Mouse (Mus musculus): ENCODE results near the gene Irgc1. TPM values are rescaled to one million over a fixed set of nuclear protein-coding genes. Genes with fewer than 3 reads are reported as not detected.

Gene Irgc1
- total RNA-seq, 2 experiments from 2014 or later: not detected

- ATAC-seq (replicated peaks; ENCODE audit: low FRiP score, poor library complexity, severe bottlenecking): no peak
These were observed 69.2 kb downstream of the Irgc1 start for GRCm38 (mm10) chr7:24382730-24383372.

Other genes with a start within 250 kb of the Irgc1 start
- gene Zfp111, start 240.9 kb downstream of the Irgc1 start, total RNA-seq (2015; ENCODE audit: low replicate concordance): 0.72 and 4.2 TPM in 2 replicates
- gene Zfp111, start 240.9 kb downstream of the Irgc1 start, total RNA-seq (2017; ENCODE audit: low replicate concordance): 0.51 and 1.1 TPM in 2 replicates
- gene Zfp109, start 214.7 kb downstream of the Irgc1 start, total RNA-seq (2015; ENCODE audit: low replicate concordance): 1.3 TPM in 1 of 2 replicates, not detected in the other
- 1.3 TPM in 1 of 2 replicates, not detected in the other for gene Zfp109, start 214.7 kb downstream of the Irgc1 start, total RNA-seq (2017; ENCODE audit: low replicate concordance)
- gene Zfp108, start 197.5 kb downstream of the Irgc1 start, total RNA-seq (2015; ENCODE audit: low replicate concordance): not detected in 2 replicates
- gene Zfp108, start 197.5 kb downstream of the Irgc1 start, total RNA-seq (2017; ENCODE audit: low replicate concordance): not detected in 2 replicates
- not detected in 2 replicates for gene Zfp93, start 181.9 kb downstream of the Irgc1 start, total RNA-seq (2015; ENCODE audit: low replicate concordance)
- 0.39 and 0.83 TPM in 2 replicates for gene Zfp93, start 181.9 kb downstream of the Irgc1 start, total RNA-seq (2017; ENCODE audit: low replicate concordance)
- gene Zfp61, start 151.1 kb downstream of the Irgc1 start, total RNA-seq (2015; ENCODE audit: low replicate concordance): 1.1 and 2.5 TPM in 2 replicates
- 1.8 TPM in 1 of 2 replicates, not detected in the other for gene Zfp61, start 151.1 kb downstream of the Irgc1 start, total RNA-seq (2017; ENCODE audit: low replicate concordance)
- 0.72 TPM in 1 of 2 replicates, not detected in the other for gene Zfp94, start 135.6 kb downstream of the Irgc1 start, total RNA-seq (2015; ENCODE audit: low replicate concordance)
- gene Zfp94, start 135.6 kb downstream of the Irgc1 start, total RNA-seq (2017; ENCODE audit: low replicate concordance): 0.39 TPM in 1 of 2 replicates, not detected in the other
- gene Tescl, start 118.4 kb downstream of the Irgc1 start, total RNA-seq (2015; ENCODE audit: low replicate concordance): not detected in 2 replicates
- not detected in 2 replicates for gene Tescl, start 118.4 kb downstream of the Irgc1 start, total RNA-seq (2017; ENCODE audit: low replicate concordance)
- gene Lypd5, start 103.1 kb downstream of the Irgc1 start, total RNA-seq (2015; ENCODE audit: low replicate concordance): not detected in 2 replicates
- gene Lypd5, start 103.1 kb downstream of the Irgc1 start, total RNA-seq (2017; ENCODE audit: low replicate concordance): not detected in 2 replicates
- gene Kcnn4, start 82.0 kb downstream of the Irgc1 start, total RNA-seq (2015; ENCODE audit: low replicate concordance): 237 and 287 TPM in 2 replicates
- gene Kcnn4, start 82.0 kb downstream of the Irgc1 start, total RNA-seq (2017; ENCODE audit: low replicate concordance): 417 and 443 TPM in 2 replicates
- 33.9 and 52.0 TPM in 2 replicates for gene Smg9, start 52.7 kb downstream of the Irgc1 start, total RNA-seq (2015; ENCODE audit: low replicate concordance)
- gene Smg9, start 52.7 kb downstream of the Irgc1 start, total RNA-seq (2017; ENCODE audit: low replicate concordance): 25.2 and 42.7 TPM in 2 replicates
- gene Plaur, start 10.2 kb upstream of the Irgc1 start, total RNA-seq (2015; ENCODE audit: low replicate concordance): 2.9 and 6.1 TPM in 2 replicates
- 1.1 and 7.2 TPM in 2 replicates for gene Plaur, start 10.2 kb upstream of the Irgc1 start, total RNA-seq (2017; ENCODE audit: low replicate concordance)
- gene Cadm4, start 29.7 kb upstream of the Irgc1 start, total RNA-seq (2015; ENCODE audit: low replicate concordance): not detected in 2 replicates
- gene Cadm4, start 29.7 kb upstream of the Irgc1 start, total RNA-seq (2017; ENCODE audit: low replicate concordance): not detected in 2 replicates
- 0.84 TPM in 1 of 2 replicates, not detected in the other for gene Zfp428, start 54.7 kb upstream of the Irgc1 start, total RNA-seq (2015; ENCODE audit: low replicate concordance)
- 2.0 TPM in 1 of 2 replicates, not detected in the other for gene Zfp428, start 54.7 kb upstream of the Irgc1 start, total RNA-seq (2017; ENCODE audit: low replicate concordance)
- gene AC161166.1, start 60.2 kb upstream of the Irgc1 start, total RNA-seq (2015; ENCODE audit: low replicate concordance): not detected in 2 replicates
- gene AC161166.1, start 60.2 kb upstream of the Irgc1 start, total RNA-seq (2017; ENCODE audit: low replicate concordance): not detected in 2 replicates
- gene Irgq, start 78.4 kb upstream of the Irgc1 start, total RNA-seq (2015; ENCODE audit: low replicate concordance): 1.1 and 1.3 TPM in 2 replicates
- 0.90 and 2.8 TPM in 2 replicates for gene Irgq, start 78.4 kb upstream of the Irgc1 start, total RNA-seq (2017; ENCODE audit: low replicate concordance)
- not detected in 2 replicates for gene Pinlyp, start 93.8 kb upstream of the Irgc1 start, total RNA-seq (2015; ENCODE audit: low replicate concordance)
- not detected in 2 replicates for gene Pinlyp, start 93.8 kb upstream of the Irgc1 start, total RNA-seq (2017; ENCODE audit: low replicate concordance)
- gene Xrcc1, start 94.0 kb upstream of the Irgc1 start, total RNA-seq (2015; ENCODE audit: low replicate concordance): 37.1 and 39.4 TPM in 2 replicates
- gene Xrcc1, start 94.0 kb upstream of the Irgc1 start, total RNA-seq (2017; ENCODE audit: low replicate concordance): 36.7 and 62.5 TPM in 2 replicates
- 11.2 and 11.3 TPM in 2 replicates for gene Ethe1, start 135.2 kb upstream of the Irgc1 start, total RNA-seq (2015; ENCODE audit: low replicate concordance)
- 6.8 and 9.2 TPM in 2 replicates for gene Ethe1, start 135.2 kb upstream of the Irgc1 start, total RNA-seq (2017; ENCODE audit: low replicate concordance)
- gene Zfp575, start 135.3 kb upstream of the Irgc1 start, total RNA-seq (2015; ENCODE audit: low replicate concordance): not detected in 2 replicates
- 0.26 TPM in 1 of 2 replicates, not detected in the other for gene Zfp575, start 135.3 kb upstream of the Irgc1 start, total RNA-seq (2017; ENCODE audit: low replicate concordance)
- not detected in 2 replicates for gene Phldb3, start 158.5 kb upstream of the Irgc1 start, total RNA-seq (2015; ENCODE audit: low replicate concordance)
- gene Phldb3, start 158.5 kb upstream of the Irgc1 start, total RNA-seq (2017; ENCODE audit: low replicate concordance): 0.64 and 7.0 TPM in 2 replicates
- not detected in 2 replicates for gene Lypd3, start 184.3 kb upstream of the Irgc1 start, total RNA-seq (2015; ENCODE audit: low replicate concordance)
- gene Lypd3, start 184.3 kb upstream of the Irgc1 start, total RNA-seq (2017; ENCODE audit: low replicate concordance): not detected in 2 replicates
- not detected in 2 replicates for gene Tex101, start 224.4 kb upstream of the Irgc1 start, total RNA-seq (2015; ENCODE audit: low replicate concordance)
- not detected in 2 replicates for gene Tex101, start 224.4 kb upstream of the Irgc1 start, total RNA-seq (2017; ENCODE audit: low replicate concordance)